Mouse (Mus musculus): Measurements from ENCODE around the gene Wdfy4. TPM values are rescaled to one million over a fixed set of nuclear protein-coding genes. Genes with fewer than 3 reads are reported as not detected.

Gene Wdfy4
- total and polyA plus RNA-seq, 3 experiments = 2.6 to 3.7 (median 2.9) TPM

DNA sequence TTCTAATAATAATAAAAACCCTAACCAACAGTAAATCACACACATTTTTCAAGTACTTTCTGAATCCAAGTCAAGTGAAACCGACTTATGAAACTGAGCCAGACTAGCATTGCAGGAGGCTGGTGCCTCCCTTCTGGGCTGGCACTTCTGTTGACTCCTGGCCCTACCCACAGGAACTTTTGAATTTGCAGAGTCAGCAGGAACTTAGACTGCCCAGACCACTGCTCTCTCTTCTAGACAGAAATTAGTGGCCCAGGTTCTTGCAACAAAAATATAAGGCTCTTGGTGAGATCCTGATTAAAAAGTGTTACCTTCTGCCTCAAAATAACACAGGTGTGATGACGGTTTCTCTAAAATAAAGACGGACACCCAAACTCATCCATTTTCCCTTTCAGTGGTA lies 140.1 kb downstream of the Wdfy4 start:
- intact Hi-C loops (cut with DNase I) = no loop called here
- no peak overlapping the region for H3K4me3 ChIP-seq
- no peaks in the 10 kb centered on the region for H3K27me3 ChIP-seq (ENCODE audit: control insufficient read depth, insufficient read depth, low read length)
- DNase-seq = no peak
- no peak for TF ChIP-seq EP300 (IDR thresholded peaks at IDR 0.05; ENCODE audit: insufficient read depth, low read depth, low read length)
- no peak for TF ChIP-seq POLR2A (IDR thresholded peaks at IDR 0.05; ENCODE audit: insufficient read depth, low read depth, low read length)
- no peak for TF ChIP-seq CTCF (IDR thresholded peaks at IDR 0.05)
- 84% methylated on average over 3 of the region's 3 CpGs for WGBS
- no peaks in the 10 kb centered on the region for H3K4me1 ChIP-seq (ENCODE audit: control insufficient read depth, insufficient read depth, low read length)
- no peaks in the 10 kb centered on the region for H3K79me2 ChIP-seq (replicated peaks; ENCODE audit: control insufficient read depth, insufficient read depth, low read length)
- H3K27ac ChIP-seq = no peak overlapping the region
- H3K9ac ChIP-seq (ENCODE audit: low read depth, low read length) = no peak overlapping the region
- H3K36me3 ChIP-seq (ENCODE audit: control insufficient read depth, insufficient read depth, low read length) = no peaks in the 10 kb centered on the region

DNA sequence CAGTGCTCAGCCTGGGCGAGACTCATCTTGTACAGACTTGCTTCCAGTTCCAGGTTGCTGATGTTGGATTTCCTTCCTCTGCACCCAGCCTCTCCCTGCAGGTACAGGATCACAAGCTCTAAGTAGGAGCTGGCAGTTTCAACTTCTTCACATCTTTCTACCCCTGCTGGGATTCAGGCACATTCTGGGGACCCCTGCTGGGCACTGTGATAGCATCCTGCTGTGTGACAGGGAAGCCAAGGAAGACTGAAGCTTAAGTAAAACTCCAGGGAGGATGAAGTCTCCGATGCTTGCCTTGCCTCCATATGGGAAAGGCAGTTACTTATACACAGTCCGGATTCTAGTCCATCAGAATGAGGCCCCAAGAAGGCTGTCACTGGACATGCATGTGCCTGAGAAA lies 148.5 kb downstream of the Wdfy4 start:
- no peak for TF ChIP-seq EP300 (IDR thresholded peaks at IDR 0.05; ENCODE audit: insufficient read depth, low read depth, low read length)
- 0 out of 2 replicates have a peak, but pooled peaks have one; percentile 12 for TF ChIP-seq CTCF (IDR thresholded peaks at IDR 0.05)
- Histone ChIP-seq H3K27ac (no peak overlapping the region), H3K9ac (ENCODE audit: low read depth, low read length) (no peak overlapping the region), H3K4me3 (no peak overlapping the region), H3K4me1 (ENCODE audit: control insufficient read depth, insufficient read depth, low read length) (no peaks in the 10 kb centered on the region), H3K27me3 (ENCODE audit: control insufficient read depth, insufficient read depth, low read length) (no peaks in the 10 kb centered on the region), H3K36me3 (ENCODE audit: control insufficient read depth, insufficient read depth, low read length) (no peaks in the 10 kb centered on the region), H3K79me2 (replicated peaks; ENCODE audit: control insufficient read depth, insufficient read depth, low read length) (no peaks in the 10 kb centered on the region)
- DNase-seq = no peak
- intact Hi-C loops (cut with DNase I) = no loop called here
- WGBS = 48% methylated on average over 3 of the region's 3 CpGs

DNA sequence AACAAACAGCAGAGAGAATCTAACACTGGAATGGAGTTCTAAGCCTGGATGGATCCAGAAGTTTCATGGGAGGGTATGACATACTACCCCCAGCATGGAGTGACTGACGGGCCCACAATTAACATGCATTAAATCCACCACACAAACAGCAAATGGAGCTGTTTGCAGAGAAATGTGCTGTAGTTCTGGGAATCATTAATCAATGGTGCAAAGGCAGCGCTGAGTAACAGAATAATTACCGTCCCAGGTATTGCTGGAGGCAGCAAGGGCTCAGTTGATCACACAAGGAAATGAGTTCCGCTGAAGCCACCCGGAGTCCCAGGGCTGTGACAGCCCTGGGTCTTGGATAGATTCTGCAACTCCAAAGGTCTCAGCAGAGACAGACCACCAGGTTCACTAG lies 149.9 kb downstream of the Wdfy4 start:
- intact Hi-C loops (cut with DNase I) = no loop called here
- no peaks in the 10 kb centered on the region for H3K27me3 ChIP-seq (ENCODE audit: control insufficient read depth, insufficient read depth, low read length)
- WGBS = 81% methylated on average over 5 of the region's 5 CpGs
- DNase-seq = no peak
- no peaks in the 10 kb centered on the region for H3K4me1 ChIP-seq (ENCODE audit: control insufficient read depth, insufficient read depth, low read length)
- no peak overlapping the region for H3K9ac ChIP-seq (ENCODE audit: low read depth, low read length)
- no peaks in the 10 kb centered on the region for H3K79me2 ChIP-seq (replicated peaks; ENCODE audit: control insufficient read depth, insufficient read depth, low read length)
- no peak overlapping the region for H3K4me3 ChIP-seq
- TF ChIP-seq CTCF (IDR thresholded peaks at IDR 0.05) = no peak
- no peak for TF ChIP-seq POLR2A (IDR thresholded peaks at IDR 0.05; ENCODE audit: insufficient read depth, low read depth, low read length)
- no peak for TF ChIP-seq EP300 (IDR thresholded peaks at IDR 0.05; ENCODE audit: insufficient read depth, low read depth, low read length)
- no peak overlapping the region for H3K27ac ChIP-seq
- no peaks in the 10 kb centered on the region for H3K36me3 ChIP-seq (ENCODE audit: control insufficient read depth, insufficient read depth, low read length)

DNA sequence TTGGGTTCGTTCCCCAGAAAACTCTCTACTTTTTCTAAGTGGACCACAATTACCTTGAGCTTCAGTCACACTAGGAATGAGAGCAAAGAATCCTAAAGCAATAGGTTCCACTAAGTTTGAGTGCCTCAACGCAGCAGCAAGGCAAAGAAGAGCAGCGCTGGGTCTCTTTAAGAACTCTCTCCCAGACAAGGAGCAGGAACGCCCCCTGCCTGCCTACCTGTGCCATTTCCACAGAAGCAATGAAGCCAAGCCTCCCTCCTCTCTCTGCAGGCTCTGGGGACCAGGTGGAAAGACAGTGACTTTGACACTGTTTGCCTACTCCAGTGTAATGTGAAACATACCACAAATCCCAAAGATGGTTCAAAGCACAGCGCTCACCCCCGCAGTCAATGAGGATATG lies 151.9 kb downstream of the Wdfy4 start:
- no peak overlapping the region for H3K9ac ChIP-seq (ENCODE audit: low read depth, low read length)
- TF ChIP-seq EP300 (IDR thresholded peaks at IDR 0.05; ENCODE audit: insufficient read depth, low read depth, low read length) (no peak), CTCF (IDR thresholded peaks at IDR 0.05) (peak; percentile 66)
- no peaks in the 10 kb centered on the region for H3K27me3 ChIP-seq (ENCODE audit: control insufficient read depth, insufficient read depth, low read length)
- H3K36me3 ChIP-seq (ENCODE audit: control insufficient read depth, insufficient read depth, low read length) = no peaks in the 10 kb centered on the region
- no peaks in the 10 kb centered on the region for H3K4me1 ChIP-seq (ENCODE audit: control insufficient read depth, insufficient read depth, low read length)
- no peak overlapping the region for H3K4me3 ChIP-seq
- intact Hi-C loops (cut with DNase I) = loop anchor here (2.0 kb wide), 1 partner anchor 261 kb away; no protein-coding TSS in a partner anchor
- no peak overlapping the region for H3K27ac ChIP-seq
- DNase-seq = peak; percentile 5 to 39
- WGBS = 53% methylated on average over 6 of the region's 6 CpGs
- H3K79me2 ChIP-seq (replicated peaks; ENCODE audit: control insufficient read depth, insufficient read depth, low read length) = no peaks in the 10 kb centered on the region

DNA sequence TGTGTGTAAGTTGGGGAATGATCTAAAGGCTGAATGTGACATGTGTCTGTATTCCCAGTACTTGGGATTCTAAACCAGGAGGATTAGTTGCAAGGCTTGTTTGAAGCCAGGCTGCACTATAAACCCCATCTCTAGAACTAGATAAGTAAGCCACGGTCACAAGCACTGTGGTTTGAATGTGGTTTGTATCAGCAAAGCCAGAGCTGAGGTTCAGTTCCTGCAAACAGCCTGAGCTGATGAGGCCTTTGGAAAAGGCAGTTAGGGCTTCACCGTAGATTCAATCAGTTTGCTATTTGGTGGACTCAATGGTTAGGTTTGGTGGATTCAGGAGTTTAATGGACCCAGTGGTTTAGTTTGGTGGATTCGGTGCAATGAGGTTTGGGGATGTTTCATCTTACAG lies 154.5 kb downstream of the Wdfy4 start:
- intact Hi-C loops (cut with DNase I) = no loop called here
- TF ChIP-seq CTCF (IDR thresholded peaks at IDR 0.05) (no peak), POLR2A (IDR thresholded peaks at IDR 0.05; ENCODE audit: insufficient read depth, low read depth, low read length) (no peak), EP300 (IDR thresholded peaks at IDR 0.05; ENCODE audit: insufficient read depth, low read depth, low read length) (no peak)
- DNase-seq = no peak

DNA sequence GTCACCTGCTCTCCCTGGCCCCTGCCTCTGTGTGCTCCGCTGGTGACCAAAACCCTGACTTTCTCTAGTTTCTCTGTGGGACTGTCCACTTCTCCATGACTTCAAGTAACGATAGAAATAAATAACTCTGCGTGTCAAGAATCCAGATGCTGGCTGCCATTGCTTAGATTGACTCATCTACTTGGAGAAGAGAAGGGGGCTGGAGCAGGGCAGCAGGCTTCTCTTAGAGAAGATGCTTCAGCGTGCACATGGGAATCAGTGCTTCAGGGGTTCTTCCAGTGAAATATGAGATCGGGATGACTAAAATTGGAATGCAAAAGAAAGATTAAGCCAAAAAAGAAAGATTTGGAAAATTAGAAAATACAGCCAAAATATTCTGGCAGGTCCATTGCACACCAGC lies 165.7 kb downstream of the Wdfy4 start:
- 73% methylated on average over 5 of the region's 5 CpGs for WGBS
- intact Hi-C loops (cut with DNase I) = no loop called here

More for the DNA sequence above, 154.5 kb downstream of the Wdfy4 start:
- Histone ChIP-seq H3K4me3 (no peak overlapping the region), H3K36me3 (ENCODE audit: control insufficient read depth, insufficient read depth, low read length) (no peaks in the 10 kb centered on the region), H3K79me2 (replicated peaks; ENCODE audit: control insufficient read depth, insufficient read depth, low read length) (no peaks in the 10 kb centered on the region), H3K27me3 (ENCODE audit: control insufficient read depth, insufficient read depth, low read length) (no peaks in the 10 kb centered on the region), H3K27ac (no peak overlapping the region), H3K9ac (ENCODE audit: low read depth, low read length) (no peak overlapping the region), H3K4me1 (ENCODE audit: control insufficient read depth, insufficient read depth, low read length) (no peaks in the 10 kb centered on the region)
- WGBS = 91% methylated on average over 3 of the region's 3 CpGs

More for the DNA sequence above, 165.7 kb downstream of the Wdfy4 start:
- TF ChIP-seq CTCF (IDR thresholded peaks at IDR 0.05) = no peak
- TF ChIP-seq EP300 (IDR thresholded peaks at IDR 0.05; ENCODE audit: insufficient read depth, low read depth, low read length) = no peak
- no peak for TF ChIP-seq POLR2A (IDR thresholded peaks at IDR 0.05; ENCODE audit: insufficient read depth, low read depth, low read length)
- no peak overlapping the region for H3K9ac ChIP-seq (ENCODE audit: low read depth, low read length)
- no peaks in the 10 kb centered on the region for H3K36me3 ChIP-seq (ENCODE audit: control insufficient read depth, insufficient read depth, low read length)
- DNase-seq = peak in 1 of 2 experiments; percentile 12
- no peaks in the 10 kb centered on the region for H3K79me2 ChIP-seq (replicated peaks; ENCODE audit: control insufficient read depth, insufficient read depth, low read length)
- H3K4me1 ChIP-seq (ENCODE audit: control insufficient read depth, insufficient read depth, low read length) = peaks cover 1% of the 10 kb centered on the region; the same call in 1 of the 2 replicates
- no peak overlapping the region for H3K4me3 ChIP-seq
- no peak overlapping the region for H3K27ac ChIP-seq
- no peaks in the 10 kb centered on the region for H3K27me3 ChIP-seq (ENCODE audit: control insufficient read depth, insufficient read depth, low read length)
